Mouse (Mus musculus): Measurements from ENCODE around the gene Ereg. TPM values are rescaled to one million over a fixed set of nuclear protein-coding genes. Genes with fewer than 3 reads are reported as not detected.

Ereg gene
- polyA plus RNA-seq (2015; fragmentation: Nextera tagmentation; extraction: Ambion mirVana), result 0.20 TPM in 1 of 2 replicates, not detected in the other

GRCm38 (mm10) chr5:91074450-91074950 is at the start of gene Ereg:
Gene Ereg, plus strand, starts transcription at chr5:91074622.
- Histone ChIP-seq H3K27ac (replicated peaks) (no peak within 1 kb of the TSS), H3K27me3 (replicated peaks) (peaks cover 14% of the 10 kb centered on the region; the same call in 1 of the 2 replicates), H3K36me3 (no peaks in the 10 kb centered on the region), H3K4me2 (peak within 1 kb of the TSS; percentile 61), H3K4me1 (peaks cover 7% of the 10 kb centered on the region), H3K9ac (replicated peaks) (no peak within 1 kb of the TSS), H3K9me3 (replicated peaks) (no peaks in the 10 kb centered on the region), H3K4me3 (replicated peaks) (peak within 1 kb of the TSS; percentile 32)
- WGBS, result under 1% methylated on average over 25 of the region's 25 CpGs
- ATAC-seq (ENCODE audit: low FRiP score), result peak; percentile 53

GRCm38 (mm10) chr5:91027164-91027563 is 47.3 kb upstream of the Ereg start, which contains the start of gene Epgn:
Gene Epgn, plus strand, starts transcription at chr5:91027464.
- 88% methylated on average over 6 of the region's 6 CpGs for WGBS
- Histone ChIP-seq H3K27me3 (replicated peaks) (no peaks in the 10 kb centered on the region), H3K36me3 (no peaks in the 10 kb centered on the region), H3K4me1 (no peaks in the 10 kb centered on the region), H3K27ac (replicated peaks) (no peak within 1 kb of the TSS), H3K4me3 (replicated peaks) (no peak within 1 kb of the TSS), H3K9ac (replicated peaks) (no peak within 1 kb of the TSS), H3K9me3 (replicated peaks) (no peaks in the 10 kb centered on the region), H3K4me2 (no peak within 1 kb of the TSS)
- no peak for ATAC-seq (ENCODE audit: low FRiP score)

- no peaks in the 10 kb centered on the region for H3K4me1 ChIP-seq
- H3K27me3 ChIP-seq (replicated peaks), result no peaks in the 10 kb centered on the region
- no peak overlapping the region for H3K27ac ChIP-seq (replicated peaks)
- no peaks in the 10 kb centered on the region for H3K36me3 ChIP-seq
- WGBS, result 83% methylated on average over 1 of the region's 1 CpGs
- H3K4me3 ChIP-seq (replicated peaks), result no peak overlapping the region
- no peak overlapping the region for H3K4me2 ChIP-seq
- H3K9me3 ChIP-seq (replicated peaks), result no peaks in the 10 kb centered on the region
- H3K9ac ChIP-seq (replicated peaks), result no peak overlapping the region
- ATAC-seq (ENCODE audit: low FRiP score), result no peak
These were observed 46.6 kb upstream of the Ereg start for GRCm38 (mm10) chr5:91027840-91028239.

GRCm38 (mm10) chr5:91030629-91031028 is 43.8 kb upstream of the Ereg start:
- Histone ChIP-seq H3K27me3 (replicated peaks) (no peaks in the 10 kb centered on the region), H3K36me3 (no peaks in the 10 kb centered on the region), H3K4me1 (no peaks in the 10 kb centered on the region), H3K27ac (replicated peaks) (no peak overlapping the region), H3K9ac (replicated peaks) (no peak overlapping the region), H3K4me3 (replicated peaks) (no peak overlapping the region), H3K4me2 (no peak overlapping the region), H3K9me3 (replicated peaks) (no peaks in the 10 kb centered on the region)
- 93% methylated on average over 2 of the region's 2 CpGs for WGBS
- ATAC-seq (ENCODE audit: low FRiP score), result no peak

GRCm38 (mm10) chr5:91035341-91035740 is 39.1 kb upstream of the Ereg start:
- Histone ChIP-seq H3K27me3 (replicated peaks) (no peaks in the 10 kb centered on the region), H3K36me3 (no peaks in the 10 kb centered on the region), H3K4me2 (no peak overlapping the region), H3K4me1 (no peaks in the 10 kb centered on the region), H3K9me3 (replicated peaks) (no peaks in the 10 kb centered on the region), H3K4me3 (replicated peaks) (no peak overlapping the region), H3K27ac (replicated peaks) (no peak overlapping the region), H3K9ac (replicated peaks) (no peak overlapping the region)
- ATAC-seq (ENCODE audit: low FRiP score), result no peak
- WGBS, result 93% methylated on average over 2 of the region's 2 CpGs

GRCm38 (mm10) chr5:91036628-91037027 is 37.8 kb upstream of the Ereg start:
- H3K4me3 ChIP-seq (replicated peaks), result no peak overlapping the region
- no peaks in the 10 kb centered on the region for H3K36me3 ChIP-seq
- no peak overlapping the region for H3K9ac ChIP-seq (replicated peaks)
- 93% methylated on average over 4 of the region's 4 CpGs for WGBS
- H3K27me3 ChIP-seq (replicated peaks), result no peaks in the 10 kb centered on the region
- no peaks in the 10 kb centered on the region for H3K4me1 ChIP-seq
- ATAC-seq (ENCODE audit: low FRiP score), result no peak
- no peak overlapping the region for H3K27ac ChIP-seq (replicated peaks)
- no peaks in the 10 kb centered on the region for H3K9me3 ChIP-seq (replicated peaks)
- H3K4me2 ChIP-seq, result no peak overlapping the region

GRCm38 (mm10) chr5:91037756-91038155 is 36.7 kb upstream of the Ereg start:
- no peaks in the 10 kb centered on the region for H3K36me3 ChIP-seq
- no peak for ATAC-seq (ENCODE audit: low FRiP score)
- no peak overlapping the region for H3K4me2 ChIP-seq
- H3K4me1 ChIP-seq, result no peaks in the 10 kb centered on the region
- H3K4me3 ChIP-seq (replicated peaks), result no peak overlapping the region
- 84% methylated on average over 2 of the region's 2 CpGs for WGBS
- H3K9ac ChIP-seq (replicated peaks), result no peak overlapping the region
- no peaks in the 10 kb centered on the region for H3K9me3 ChIP-seq (replicated peaks)
- no peaks in the 10 kb centered on the region for H3K27me3 ChIP-seq (replicated peaks)
- no peak overlapping the region for H3K27ac ChIP-seq (replicated peaks)

GRCm38 (mm10) chr5:91038547-91038946 is 35.9 kb upstream of the Ereg start:
- no peak overlapping the region for H3K27ac ChIP-seq (replicated peaks)
- no peaks in the 10 kb centered on the region for H3K27me3 ChIP-seq (replicated peaks)
- 10% methylated on average over 2 of the region's 2 CpGs for WGBS
- no peak for ATAC-seq (ENCODE audit: low FRiP score)
- no peak overlapping the region for H3K9ac ChIP-seq (replicated peaks)
- no peak overlapping the region for H3K4me3 ChIP-seq (replicated peaks)
- no peak overlapping the region for H3K4me2 ChIP-seq
- H3K9me3 ChIP-seq (replicated peaks), result no peaks in the 10 kb centered on the region
- no peaks in the 10 kb centered on the region for H3K36me3 ChIP-seq
- H3K4me1 ChIP-seq, result no peaks in the 10 kb centered on the region

GRCm38 (mm10) chr5:91038963-91039362 is 35.5 kb upstream of the Ereg start:
- Histone ChIP-seq H3K36me3 (no peaks in the 10 kb centered on the region), H3K27me3 (replicated peaks) (no peaks in the 10 kb centered on the region), H3K27ac (replicated peaks) (no peak overlapping the region), H3K9me3 (replicated peaks) (no peaks in the 10 kb centered on the region), H3K4me2 (no peak overlapping the region), H3K9ac (replicated peaks) (no peak overlapping the region), H3K4me1 (no peaks in the 10 kb centered on the region), H3K4me3 (replicated peaks) (no peak overlapping the region)
- ATAC-seq (ENCODE audit: low FRiP score), result no peak
- 82% methylated on average over 2 of the region's 2 CpGs for WGBS

GRCm38 (mm10) chr5:91047987-91048386 is 26.4 kb upstream of the Ereg start:
- no peaks in the 10 kb centered on the region for H3K9me3 ChIP-seq (replicated peaks)
- no peaks in the 10 kb centered on the region for H3K36me3 ChIP-seq
- no peak overlapping the region for H3K4me2 ChIP-seq
- ATAC-seq (ENCODE audit: low FRiP score), result no peak
- H3K27ac ChIP-seq (replicated peaks), result no peak overlapping the region
- no peaks in the 10 kb centered on the region for H3K4me1 ChIP-seq
- WGBS, result 87% methylated on average over 6 of the region's 6 CpGs
- no peak overlapping the region for H3K4me3 ChIP-seq (replicated peaks)
- H3K9ac ChIP-seq (replicated peaks), result no peak overlapping the region
- no peaks in the 10 kb centered on the region for H3K27me3 ChIP-seq (replicated peaks)

GRCm38 (mm10) chr5:91048397-91048796 is 26.0 kb upstream of the Ereg start:
- no peak overlapping the region for H3K9ac ChIP-seq (replicated peaks)
- H3K27ac ChIP-seq (replicated peaks), result no peak overlapping the region
- H3K27me3 ChIP-seq (replicated peaks), result no peaks in the 10 kb centered on the region
- H3K9me3 ChIP-seq (replicated peaks), result no peaks in the 10 kb centered on the region
- no peak overlapping the region for H3K4me2 ChIP-seq
- ATAC-seq (ENCODE audit: low FRiP score), result no peak
- WGBS, result 89% methylated on average over 8 of the region's 8 CpGs
- no peaks in the 10 kb centered on the region for H3K36me3 ChIP-seq
- no peaks in the 10 kb centered on the region for H3K4me1 ChIP-seq
- H3K4me3 ChIP-seq (replicated peaks), result no peak overlapping the region

- no peaks in the 10 kb centered on the region for H3K9me3 ChIP-seq (replicated peaks)
- peaks cover 14% of the 10 kb centered on the region; the same call in 1 of the 2 replicates for H3K27me3 ChIP-seq (replicated peaks)
- no peak for ATAC-seq (ENCODE audit: low FRiP score)
- no peak overlapping the region for H3K4me3 ChIP-seq (replicated peaks)
- H3K4me1 ChIP-seq, result peaks cover 7% of the 10 kb centered on the region
- no peak overlapping the region for H3K4me2 ChIP-seq
- no peaks in the 10 kb centered on the region for H3K36me3 ChIP-seq
- 81% methylated on average over 4 of the region's 4 CpGs for WGBS
- no peak overlapping the region for H3K27ac ChIP-seq (replicated peaks)
- H3K9ac ChIP-seq (replicated peaks), result no peak overlapping the region
These were observed 2.1 kb upstream of the Ereg start for GRCm38 (mm10) chr5:91072340-91072739.

Measured in neural tube, embryonic 15.5 days (tissue).